Mouse (Mus musculus) C2C12 (cell line): ENCODE data around the gene Nuak1.

ENCODE experiments used
- CEBPB ChIP-seq: IDR thresholded peaks from one replicate; pipeline ENCODE4 v1.6.1; 2011; ENCODE audit warnings: low read depth, mild to moderate bottlenecking, control low read depth, moderate library complexity
- CTCF ChIP-seq: IDR thresholded peaks from one replicate; pipeline ENCODE4 v1.5.1; 2011; ENCODE audit not compliant: control insufficient read depth, insufficient read depth, insufficient read length
- FOSL1 ChIP-seq: IDR thresholded peaks from one replicate; pipeline ENCODE4 v1.8.0; 2011; ENCODE audit warnings: mild to moderate bottlenecking, low read length; ENCODE audit not compliant: poor library complexity, insufficient read depth, severe bottlenecking
- MYOD1 ChIP-seq: IDR thresholded peaks from one replicate; pipeline ENCODE4 v1.6.1; 2011; ENCODE audit warnings: low read depth; ENCODE audit not compliant: control insufficient read depth, insufficient read length
- MYOG ChIP-seq: IDR thresholded peaks from one replicate; pipeline ENCODE4 v1.6.1; 2011; ENCODE audit not compliant: control insufficient read depth, insufficient read length; ENCODE audit errors: extremely low read depth
- USF1 ChIP-seq: IDR thresholded peaks from one replicate; pipeline ENCODE4 v1.6.1; 2011; ENCODE audit warnings: low read depth, mild to moderate bottlenecking, control low read depth, moderate library complexity

- no peak for TF ChIP-seq MYOD1
- no peak for TF ChIP-seq CTCF
- TF ChIP-seq CEBPB: no peak
- no peak for TF ChIP-seq FOSL1
- TF ChIP-seq MYOG: no peak
- TF ChIP-seq USF1: no peak
Measured at GRCm38 (mm10) chr10:84483069-84483468, 42.7 kb upstream of the Nuak1 start.
